ENCODE assay signal across 16 mouse cellular contexts in the genomic region with DNA sequence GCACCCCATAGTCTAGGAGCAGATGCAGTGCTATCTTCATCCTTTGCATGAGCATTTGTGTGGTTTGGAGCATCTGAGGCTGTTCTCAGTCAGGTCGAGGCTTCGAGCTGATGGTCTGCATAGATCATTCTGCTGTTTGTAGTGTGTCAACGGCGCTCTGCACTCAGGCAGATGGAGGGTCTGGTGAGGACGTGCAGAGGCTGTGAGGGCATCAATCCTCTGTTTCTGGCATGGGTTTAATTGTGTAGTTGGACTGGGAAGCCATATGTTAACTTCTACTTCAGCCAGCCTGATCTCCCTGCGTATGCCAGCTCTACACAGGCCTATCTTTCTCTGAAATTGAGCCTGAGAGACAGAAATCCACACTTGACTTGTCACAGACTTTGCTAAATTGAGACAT. TPM values are rescaled to one million over a fixed set of nuclear protein-coding genes. Genes with fewer than 3 reads are reported as not detected.
DNase-seq lines count a peak whose midpoint lies in the region; ATAC-seq and TF ChIP-seq lines count a peak whose summit lies in the region.
"Had no signal": no experiment of that assay in that cellular context is flagged by ENCODE, and none has a peak within 500 bp of the region (broad histone marks: within the 10 kb centered on the region; RNA-seq: fewer than 3 reads in every experiment).

No protein-coding gene starts in this region.

- no peak for TF ChIP-seq CTCF in gastrocnemius, adult 2 months (IDR thresholded peaks at IDR 0.05)
- no peak for TF ChIP-seq CTCF in midbrain, postnatal 0 days (IDR thresholded peaks at IDR 0.05)

- DNase-seq in gastrocnemius, adult 2 months = no peak
- no peak for DNase-seq in gastrocnemius, postnatal 10 days
- peak; percentile 13 for DNase-seq in midbrain, postnatal 0 days (ENCODE audit: low spot score)
- peak; percentile 71 to 76 for DNase-seq in cerebellum, postnatal 10 days
- DNase-seq in ovary, postnatal 10 days (ENCODE audit: low spot score) = no peak
- DNase-seq in right cerebral cortex, adult 18-20 months = no peak
- DNase-seq: heart, postnatal 36 days; kidney, adult 9 months; kidney, postnatal 4 days; lung, adult 2 months; lung, postnatal 4 days; midbrain, embryonic 14.5 days; right cerebral cortex, postnatal 25 days had no signal

- H3K4me2 ChIP-seq in midbrain, postnatal 0 days (ENCODE audit: low read depth, low read length, poor library complexity, severe bottlenecking) = no peak overlapping the region
- no peak overlapping the region for H3K4me2 ChIP-seq in midbrain, embryonic 13.5 days (replicated peaks)
- H3K4me2 ChIP-seq: heart, embryonic 12.5 days; liver, embryonic 11.5 days had no signal

- H3K4me1 ChIP-seq in midbrain, postnatal 0 days (ENCODE audit: insufficient read depth, low read length) = no peaks in the 10 kb centered on the region
- peaks cover 14% of the 10 kb centered on the region; the same call in 1 of the 2 replicates for H3K4me1 ChIP-seq in midbrain, embryonic 13.5 days (replicated peaks)

- no peaks in the 10 kb centered on the region for H3K27me3 ChIP-seq in midbrain, postnatal 0 days (ENCODE audit: insufficient read depth, low read length)
- H3K27me3 ChIP-seq in midbrain, embryonic 13.5 days = no peaks in the 10 kb centered on the region
- H3K27me3 ChIP-seq: heart, embryonic 12.5 days had no signal

- no peaks in the 10 kb centered on the region for H3K9me3 ChIP-seq in midbrain, postnatal 0 days (ENCODE audit: low read length)
- H3K9me3 ChIP-seq in midbrain, embryonic 13.5 days = no peaks in the 10 kb centered on the region
- H3K9me3 ChIP-seq: heart, embryonic 12.5 days had no signal

- peak overlapping the region; percentile 87 for H3K27ac ChIP-seq in gastrocnemius, adult 2 months
- H3K27ac ChIP-seq in midbrain, postnatal 0 days (ENCODE audit: low read depth, low read length) = no peak overlapping the region
- H3K27ac ChIP-seq in midbrain, embryonic 13.5 days = no peak overlapping the region

- no peaks in the 10 kb centered on the region for H3K36me3 ChIP-seq in midbrain, postnatal 0 days (ENCODE audit: insufficient read depth, low read length)
- H3K36me3 ChIP-seq in midbrain, embryonic 13.5 days = no peaks in the 10 kb centered on the region
- H3K36me3 ChIP-seq: heart, embryonic 12.5 days had no signal

- no peak for ATAC-seq in midbrain, postnatal 0 days (ENCODE audit: low FRiP score)
- ATAC-seq in midbrain, embryonic 13.5 days = no peak

- peak overlapping the region; percentile 45 for H3K4me3 ChIP-seq in gastrocnemius, adult 2 months
- no peak overlapping the region for H3K4me3 ChIP-seq in midbrain, postnatal 0 days (ENCODE audit: low read depth, low read length)
- H3K4me3 ChIP-seq in midbrain, embryonic 13.5 days (replicated peaks) = no peak overlapping the region
- H3K4me3 ChIP-seq: heart, embryonic 12.5 days had no signal

- 87% methylated on average over 6 of the region's 6 CpGs for WGBS in midbrain, postnatal 0 days
- 90% methylated on average over 6 of the region's 6 CpGs for WGBS in midbrain, embryonic 13.5 days

- H3K9ac ChIP-seq in midbrain, postnatal 0 days (replicated peaks; ENCODE audit: low read length, poor library complexity, severe bottlenecking) = no peak overlapping the region
- H3K9ac ChIP-seq in midbrain, embryonic 13.5 days (replicated peaks) = no peak overlapping the region; the same call in 1 of the 2 replicates
- H3K9ac ChIP-seq: heart, embryonic 12.5 days had no signal

- intact Hi-C loops in gastrocnemius, adult 2 months (cut with DNase I) = loop anchor here (2.0 kb wide), 1 partner anchor 37 kb away; no protein-coding TSS in a partner anchor

RNA-seq across cellular contexts. Expression of gene Rptor, which starts 23.2 kb away (rescaled TPM):
- 10 to 100 TPM; 24.9 to 32.5 TPM for total RNA-seq in gastrocnemius, adult 2 months (2021)
- total RNA-seq in gastrocnemius, postnatal 10 days (2021) = 10 to 100 TPM; 30.6 to 34.8 TPM
- 64.8 and 65.0 TPM in 2 replicates for total RNA-seq in midbrain, postnatal 0 days (2014; rRNA removed)
- 8.5 TPM in 2 replicates for polyA plus RNA-seq in midbrain, postnatal 0 days (2015; fragmentation: Nextera tagmentation; extraction: Ambion mirVana)
- polyA plus RNA-seq in midbrain, embryonic 13.5 days (2015; fragmentation: Nextera tagmentation; extraction: Ambion mirVana) = 9.7 and 11.7 TPM in 2 replicates

Comparison
In these comparisons a context has a peak if more than half of its experiments do, and no peak if none do; other contexts are left out.
1. DNase-seq: peak in midbrain, postnatal 0 days (single experiment) and cerebellum, postnatal 10 days (2 of 2); none in gastrocnemius, adult 2 months (single experiment), gastrocnemius, postnatal 10 days (single experiment), ovary, postnatal 10 days (single experiment) and right cerebral cortex, adult 18-20 months (single experiment).